Comparison of ENCODE assay signal across 9 mouse cellular contexts in the genomic region with DNA sequence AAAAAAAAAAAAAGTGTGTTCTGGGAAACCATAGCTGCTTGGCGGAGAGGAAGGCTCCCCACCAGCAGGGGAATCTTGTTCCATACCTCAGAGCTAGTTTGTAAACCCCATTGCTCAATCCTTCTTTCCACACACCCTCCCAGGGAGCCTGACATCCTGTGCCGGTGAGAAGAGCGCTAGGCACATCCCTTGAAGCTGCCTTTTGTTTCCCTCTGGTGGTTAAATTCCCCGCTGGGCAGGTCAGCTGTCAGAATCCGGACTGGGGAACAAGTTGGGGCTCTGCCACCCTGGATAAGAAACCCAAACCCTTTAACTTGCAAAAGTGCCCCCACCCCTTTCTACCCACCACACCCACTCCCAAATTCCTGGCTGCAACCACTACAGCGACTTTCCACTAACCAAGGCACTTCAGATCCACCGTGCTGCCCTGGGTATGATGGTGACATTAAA. TPM values are rescaled to one million over a fixed set of nuclear protein-coding genes. Genes with fewer than 3 reads are reported as not detected.
DNase-seq lines count a peak whose midpoint lies in the region; ATAC-seq lines count a peak whose summit lies in the region.
"Had no signal": no experiment of that assay in that cellular context is flagged by ENCODE, and none has a peak within 500 bp of the region (broad histone marks: within the 10 kb centered on the region; RNA-seq: fewer than 3 reads in every experiment).

No protein-coding gene starts in this region.

- H3K9me3 ChIP-seq in embryonic facial prominence, embryonic 13.5 days, result no peaks in the 10 kb centered on the region
- no peaks in the 10 kb centered on the region for H3K9me3 ChIP-seq in liver, embryonic 15.5 days (replicated peaks)

- no peaks in the 10 kb centered on the region for H3K27me3 ChIP-seq in embryonic facial prominence, embryonic 13.5 days
- H3K27me3 ChIP-seq in liver, embryonic 15.5 days, result no peaks in the 10 kb centered on the region

- DNase-seq in retina, postnatal 1 day, result peak; percentile 9
- DNase-seq in retina, embryonic 14.5 days (ENCODE audit: low spot score), result no peak
- peak; percentile 25 for DNase-seq in ovary, postnatal 36 days (ENCODE audit: low spot score)
- DNase-seq in left cerebral cortex, adult 18-20 months (ENCODE audit: low spot score in 2 of 2), result no peak

- 6% methylated on average over 7 of the region's 7 CpGs for WGBS in embryonic facial prominence, embryonic 13.5 days
- WGBS in liver, embryonic 15.5 days (ENCODE audit: insufficient replicate concordance), result 7% methylated on average over 7 of the region's 7 CpGs

- H3K9ac ChIP-seq in embryonic facial prominence, embryonic 13.5 days, result 0 out of 2 replicates have a peak overlapping the region, but pooled peaks have one; percentile 27
- H3K9ac ChIP-seq in liver, embryonic 15.5 days, result no peak overlapping the region

- H3K4me3 ChIP-seq in embryonic facial prominence, embryonic 13.5 days, result peak overlapping the region; percentile 21; the same call in 1 of the 2 replicates
- H3K4me3 ChIP-seq in liver, embryonic 15.5 days (replicated peaks), result peak overlapping the region; percentile 28

- no peaks in the 10 kb centered on the region for H3K36me3 ChIP-seq in embryonic facial prominence, embryonic 13.5 days
- H3K36me3 ChIP-seq in liver, embryonic 15.5 days (replicated peaks), result no peaks in the 10 kb centered on the region

- no peak for ATAC-seq in embryonic facial prominence, embryonic 13.5 days (ENCODE audit: insufficient number of reproducible peaks, insufficient read depth, low FRiP score, low TSS enrichment, low read depth)
- ATAC-seq in hematopoietic stem cell, adult 5-6 weeks (replicated peaks in 1 of 2; ENCODE audit: insufficient read depth in 1 of 2, low FRiP score in 2 of 2, low TSS enrichment in 1 of 2, low read depth in 1 of 2, poor library complexity in 2 of 2, severe bottlenecking in 2 of 2), result peak; percentile 23 to 53; a peak in 3 of 4 replicates
- peak; percentile 16; the same call in 1 of the 2 replicates for ATAC-seq in liver, embryonic 15.5 days (ENCODE audit: insufficient read depth)
- no peak for ATAC-seq in erythroid progenitor cell, adult 5-6 weeks (replicated peaks; ENCODE audit: low FRiP score, poor library complexity, severe bottlenecking)

- peak overlapping the region; percentile 64 for H3K4me2 ChIP-seq in embryonic facial prominence, embryonic 13.5 days
- peak overlapping the region; percentile 67 for H3K4me2 ChIP-seq in liver, embryonic 15.5 days

- H3K4me1 ChIP-seq in embryonic facial prominence, embryonic 13.5 days, result peaks cover 31% of the 10 kb centered on the region
- H3K4me1 ChIP-seq in liver, embryonic 15.5 days (replicated peaks), result peaks cover 49% of the 10 kb centered on the region

- peak overlapping the region; percentile 55 for H3K27ac ChIP-seq in embryonic facial prominence, embryonic 13.5 days
- H3K27ac ChIP-seq in liver, embryonic 15.5 days (replicated peaks), result no peak overlapping the region

RNA-seq across cellular contexts. Expression of a gene that starts 2.2 kb away (rescaled TPM):
- polyA plus RNA-seq in embryonic facial prominence, embryonic 13.5 days (2015; fragmentation: Nextera tagmentation; extraction: Ambion mirVana), result 98.1 and 109 TPM in 2 replicates
- total RNA-seq in hematopoietic stem cell, adult 5-6 weeks (2017), result 143 and 341 TPM in 2 replicates
- 84.9 and 98.1 TPM in 2 replicates for polyA plus RNA-seq in liver, embryonic 15.5 days (2015; fragmentation: Nextera tagmentation; extraction: Ambion mirVana)
- total RNA-seq in left cerebral cortex, adult 18-20 months (2021), result 10 to 100 TPM; 12.9 to 13.6 TPM
- total RNA-seq in erythroid progenitor cell, adult 5-6 weeks (2015; ENCODE audit: low replicate concordance), result 156 and 271 TPM in 2 replicates
- 73.5 and 106 TPM in 2 replicates for total RNA-seq in erythroid progenitor cell, adult 5-6 weeks (2017; ENCODE audit: low replicate concordance)

RNA-seq across cellular contexts. Expression of a gene that starts 9.4 kb away (rescaled TPM):
- 0.45 TPM in 1 of 2 replicates, not detected in the other for polyA plus RNA-seq in embryonic facial prominence, embryonic 13.5 days (2015; fragmentation: Nextera tagmentation; extraction: Ambion mirVana)
- 68.4 and 203 TPM in 2 replicates for total RNA-seq in hematopoietic stem cell, adult 5-6 weeks (2017)
- polyA plus RNA-seq in liver, embryonic 15.5 days (2015; fragmentation: Nextera tagmentation; extraction: Ambion mirVana), result 23.2 and 25.7 TPM in 2 replicates
- total RNA-seq in left cerebral cortex, adult 18-20 months (2021), result under 1 TPM in 1 of 2 experiments, not detected in 1; 0.61 TPM
- 172 and 212 TPM in 2 replicates for total RNA-seq in erythroid progenitor cell, adult 5-6 weeks (2015; ENCODE audit: low replicate concordance)
- 65.6 and 95.9 TPM in 2 replicates for total RNA-seq in erythroid progenitor cell, adult 5-6 weeks (2017; ENCODE audit: low replicate concordance)

RNA-seq across cellular contexts. Expression of a gene that starts 20.6 kb away (rescaled TPM):
- polyA plus RNA-seq in embryonic facial prominence, embryonic 13.5 days (2015; fragmentation: Nextera tagmentation; extraction: Ambion mirVana), result not detected in 2 replicates
- total RNA-seq in hematopoietic stem cell, adult 5-6 weeks (2017), result not detected in 2 replicates
- polyA plus RNA-seq in liver, embryonic 15.5 days (2015; fragmentation: Nextera tagmentation; extraction: Ambion mirVana), result not detected in 2 replicates
- total RNA-seq in left cerebral cortex, adult 18-20 months (2021), result not detected
- not detected in 2 replicates for total RNA-seq in erythroid progenitor cell, adult 5-6 weeks (2015; ENCODE audit: low replicate concordance)
- total RNA-seq in erythroid progenitor cell, adult 5-6 weeks (2017; ENCODE audit: low replicate concordance), result not detected in 2 replicates
- polyA plus RNA-seq: testis, adult 2 months had no signal

RNA-seq across cellular contexts. Expression of a gene that starts 41.3 kb away (rescaled TPM):
- polyA plus RNA-seq in embryonic facial prominence, embryonic 13.5 days (2015; fragmentation: Nextera tagmentation; extraction: Ambion mirVana), result 91.5 and 101 TPM in 2 replicates
- total RNA-seq in hematopoietic stem cell, adult 5-6 weeks (2017), result 250 and 359 TPM in 2 replicates
- 21.3 TPM in 2 replicates for polyA plus RNA-seq in liver, embryonic 15.5 days (2015; fragmentation: Nextera tagmentation; extraction: Ambion mirVana)
- total RNA-seq in left cerebral cortex, adult 18-20 months (2021), result 1 to 10 TPM; 2.0 to 3.4 TPM
- total RNA-seq in erythroid progenitor cell, adult 5-6 weeks (2015; ENCODE audit: low replicate concordance), result 31.0 TPM in 1 of 2 replicates, not detected in the other
- 0.90 and 20.6 TPM in 2 replicates for total RNA-seq in erythroid progenitor cell, adult 5-6 weeks (2017; ENCODE audit: low replicate concordance)

RNA-seq across cellular contexts. Expression of a gene that starts 52.5 kb away (rescaled TPM):
- 1,314 and 1,591 TPM in 2 replicates for polyA plus RNA-seq in embryonic facial prominence, embryonic 13.5 days (2015; fragmentation: Nextera tagmentation; extraction: Ambion mirVana)
- total RNA-seq in hematopoietic stem cell, adult 5-6 weeks (2017), result 328 and 386 TPM in 2 replicates
- 384 and 401 TPM in 2 replicates for polyA plus RNA-seq in liver, embryonic 15.5 days (2015; fragmentation: Nextera tagmentation; extraction: Ambion mirVana)
- 10 to 100 TPM; 13.3 to 16.1 TPM for total RNA-seq in left cerebral cortex, adult 18-20 months (2021)
- 61.6 and 73.4 TPM in 2 replicates for total RNA-seq in erythroid progenitor cell, adult 5-6 weeks (2015; ENCODE audit: low replicate concordance)
- 14.5 and 51.7 TPM in 2 replicates for total RNA-seq in erythroid progenitor cell, adult 5-6 weeks (2017; ENCODE audit: low replicate concordance)

Comparison
In these comparisons a context has a peak if more than half of its experiments do, and no peak if none do; other contexts are left out.
1. DNase-seq: peak in retina, postnatal 1 day (single experiment) and ovary, postnatal 36 days (single experiment); none in retina, embryonic 14.5 days (single experiment) and left cerebral cortex, adult 18-20 months (0 of 2).
2. ATAC-seq: peak in hematopoietic stem cell, adult 5-6 weeks (2 of 2) and liver, embryonic 15.5 days (single experiment); none in embryonic facial prominence, embryonic 13.5 days (single experiment) and erythroid progenitor cell, adult 5-6 weeks (single experiment).
3. RNA of a gene that starts 9.4 kb away (total RNA-seq): 65.6 to 212 TPM in erythroid progenitor cell, adult 5-6 weeks and 68.4 to 203 TPM in hematopoietic stem cell, adult 5-6 weeks; 0.61 TPM in left cerebral cortex, adult 18-20 months; every median in the first group is over 10 times any median in the second.